In genomic region chr4:132535406-132536121, GRCm38 (mm10) we compare ENCODE assay signal across 8 mouse cellular contexts. TPM values are rescaled to one million over a fixed set of nuclear protein-coding genes. Genes with fewer than 3 reads are reported as not detected.
DNase-seq lines count a peak whose midpoint lies in the region; ATAC-seq and TF ChIP-seq lines count a peak whose summit lies in the region.

Gene Dnajc8, plus strand, starts transcription at chr4:132535550.

- peak within 1 kb of the TSS; percentile 88 for H3K9ac ChIP-seq in CH12.LX (ENCODE audit: insufficient read depth, low read depth)
- peak within 1 kb of the TSS; percentile 93 for H3K9ac ChIP-seq in forebrain, embryonic 12.5 days
- peak within 1 kb of the TSS; percentile 92 for H3K9ac ChIP-seq in heart, postnatal 0 days (replicated peaks; ENCODE audit: low read depth, low read length)
- peak within 1 kb of the TSS; percentile 97 for H3K9ac ChIP-seq in liver, embryonic 16.5 days (ENCODE audit: low read depth, low read length)
- peak within 1 kb of the TSS; percentile 96 for H3K9ac ChIP-seq in neural tube, embryonic 13.5 days

- no peaks in the 10 kb centered on the region for H3K27me3 ChIP-seq in CH12.LX (replicated peaks)
- H3K27me3 ChIP-seq in forebrain, embryonic 12.5 days: no peaks in the 10 kb centered on the region
- no peaks in the 10 kb centered on the region for H3K27me3 ChIP-seq in heart, postnatal 0 days (ENCODE audit: control insufficient read depth, insufficient read depth, low read length)
- no peaks in the 10 kb centered on the region for H3K27me3 ChIP-seq in liver, embryonic 16.5 days (ENCODE audit: control insufficient read depth, insufficient read depth, low read depth, low read length)
- no peaks in the 10 kb centered on the region for H3K27me3 ChIP-seq in neural tube, embryonic 13.5 days
- H3K27me3 ChIP-seq in testis, adult 2 months (ENCODE audit: control insufficient read depth, insufficient read depth, low read length): no peaks in the 10 kb centered on the region

- dilution Hi-C loops in CH12.LX (cut with MboI; ENCODE audit: extremely low pct_ligation_motif_present, extremely low pct_unique_long_range_greater_than_20kb, low sequenced_read_pairs): no loop called here

- TF ChIP-seq CTCF in CH12.LX (conservative IDR thresholded peaks at IDR 0.05 in 1 of 2, IDR thresholded peaks at IDR 0.05 in 1 of 2; ENCODE audit: low read depth in 2 of 2, low read length in 2 of 2): no peak
- no peak for TF ChIP-seq CTCF in heart, postnatal 0 days (IDR thresholded peaks at IDR 0.05; ENCODE audit: low read depth)
- no peak for TF ChIP-seq CTCF in testis, adult 2 months (IDR thresholded peaks at IDR 0.05; ENCODE audit: control insufficient read depth, insufficient read depth, insufficient replicate concordance, low read depth, low read length)

- TF ChIP-seq EP300 in CH12.LX (IDR thresholded peaks at IDR 0.05; ENCODE audit: low read length): no peak; the same call in 1 of the 2 replicates
- TF ChIP-seq EP300 in heart, postnatal 0 days (IDR thresholded peaks at IDR 0.05; ENCODE audit: low read depth): no peak

- ATAC-seq in forebrain, embryonic 12.5 days (ENCODE audit: low FRiP score): peak; percentile 83
- ATAC-seq in heart, postnatal 0 days (ENCODE audit: insufficient read depth, low read depth): peak; percentile 80
- peak; percentile 64 for ATAC-seq in liver, embryonic 16.5 days (ENCODE audit: low read depth)
- peak; percentile 64 for ATAC-seq in neural tube, embryonic 13.5 days (ENCODE audit: low read depth)

- H3K4me3 ChIP-seq in CH12.LX (replicated peaks in 1 of 3; ENCODE audit: low read depth in 2 of 3, low read length in 2 of 3, poor library complexity in 1 of 3): peak within 1 kb of the TSS; percentile 84 to 96 (median 90)
- peak within 1 kb of the TSS; percentile 97 for H3K4me3 ChIP-seq in forebrain, embryonic 12.5 days (replicated peaks)
- H3K4me3 ChIP-seq in heart, postnatal 0 days (ENCODE audit: low read depth, low read length): peak within 1 kb of the TSS; percentile 98
- peak within 1 kb of the TSS; percentile 97 for H3K4me3 ChIP-seq in liver, embryonic 16.5 days (ENCODE audit: low read depth, low read length)
- H3K4me3 ChIP-seq in neural tube, embryonic 13.5 days: peak within 1 kb of the TSS; percentile 99
- H3K4me3 ChIP-seq in testis, adult 2 months (ENCODE audit: control insufficient read depth, low read depth, low read length): peak within 1 kb of the TSS; percentile 91

- peaks cover 6 to 37% of the 10 kb centered on the region in 2 experiments for H3K4me1 ChIP-seq in CH12.LX (ENCODE audit: control insufficient read depth in 1 of 2, insufficient read depth in 2 of 2)
- H3K4me1 ChIP-seq in forebrain, embryonic 12.5 days: peaks cover 38% of the 10 kb centered on the region
- peaks cover 26% of the 10 kb centered on the region for H3K4me1 ChIP-seq in heart, postnatal 0 days (ENCODE audit: control insufficient read depth, insufficient read depth)
- peaks cover 41% of the 10 kb centered on the region for H3K4me1 ChIP-seq in liver, embryonic 16.5 days (ENCODE audit: control insufficient read depth, low read depth, low read length)
- peaks cover 43% of the 10 kb centered on the region for H3K4me1 ChIP-seq in neural tube, embryonic 13.5 days (replicated peaks)
- H3K4me1 ChIP-seq in testis, adult 2 months (ENCODE audit: control insufficient read depth, insufficient read depth, low read length): peaks cover 8% of the 10 kb centered on the region

- WGBS in forebrain, embryonic 12.5 days: under 1% methylated on average over 60 of the region's 60 CpGs
- WGBS in heart, postnatal 0 days: under 1% methylated on average over 59 of the region's 60 CpGs
- WGBS in liver, embryonic 16.5 days (ENCODE audit: insufficient replicate concordance): under 1% methylated on average over 58 of the region's 60 CpGs
- WGBS in neural tube, embryonic 13.5 days: under 1% methylated on average over 59 of the region's 60 CpGs

- no peak for TF ChIP-seq RAD21 in CH12.LX (IDR thresholded peaks at IDR 0.05; ENCODE audit: low read depth, low read length)

- H3K9me3 ChIP-seq in CH12.LX (replicated peaks; ENCODE audit: low read length): no peaks in the 10 kb centered on the region
- H3K9me3 ChIP-seq in forebrain, embryonic 12.5 days: no peaks in the 10 kb centered on the region
- H3K9me3 ChIP-seq in heart, postnatal 0 days (replicated peaks; ENCODE audit: control insufficient read depth, low read length): no peaks in the 10 kb centered on the region
- no peaks in the 10 kb centered on the region for H3K9me3 ChIP-seq in liver, embryonic 16.5 days (replicated peaks; ENCODE audit: control insufficient read depth, low read length)
- H3K9me3 ChIP-seq in neural tube, embryonic 13.5 days: no peaks in the 10 kb centered on the region

- peaks cover 54% of the 10 kb centered on the region for H3K79me2 ChIP-seq in CH12.LX (replicated peaks; ENCODE audit: control insufficient read depth, extremely low read depth, insufficient read depth, poor library complexity, severe bottlenecking)

- in situ Hi-C loops in CH12.LX (cut with MboI; ENCODE audit: low pct_ligation_motif_present, low pct_unique_long_range_greater_than_20kb, low sequenced_read_pairs): no loop called here

- peak; percentile 94 for DNase-seq in CH12.LX (ENCODE audit: extremely low read depth)
- DNase-seq in c-Kit-positive CD71-positive TER-119-negative erythroid progenitor cells, embryonic 14.5 days (ENCODE audit: low read depth): peak; percentile 96
- peak; percentile 92 for DNase-seq in heart, postnatal 0 days (ENCODE audit: low spot score)
- peak; percentile 98 for DNase-seq in kidney, postnatal 4 days

- peaks cover 13 to 42% of the 10 kb centered on the region in 2 experiments for H3K36me3 ChIP-seq in CH12.LX (replicated peaks in 1 of 2; ENCODE audit: control insufficient read depth in 1 of 2, insufficient read depth in 1 of 2, low read length in 1 of 2)
- H3K36me3 ChIP-seq in forebrain, embryonic 12.5 days (replicated peaks): peaks cover 27% of the 10 kb centered on the region
- peaks cover 22% of the 10 kb centered on the region for H3K36me3 ChIP-seq in heart, postnatal 0 days (replicated peaks; ENCODE audit: control insufficient read depth, insufficient read depth, low read length)
- H3K36me3 ChIP-seq in liver, embryonic 16.5 days (ENCODE audit: control insufficient read depth, insufficient read depth): peaks cover 17% of the 10 kb centered on the region
- H3K36me3 ChIP-seq in neural tube, embryonic 13.5 days: peaks cover 29% of the 10 kb centered on the region
- 0 out of 2 replicates have a peak, but pooled peaks cover 1% of the 10 kb centered on the region for H3K36me3 ChIP-seq in testis, adult 2 months (ENCODE audit: control insufficient read depth, insufficient read depth, low read length)

- TF ChIP-seq POLR2A in CH12.LX (IDR thresholded peaks at IDR 0.05; ENCODE audit: low read depth, low read length): peak; percentile 86
- TF ChIP-seq POLR2A in testis, adult 2 months (IDR thresholded peaks at IDR 0.05; ENCODE audit: control insufficient read depth, low read depth, low read length): peak; percentile 90

- peak within 1 kb of the TSS; percentile 54 for H3K27ac ChIP-seq in CH12.LX (ENCODE audit: insufficient read depth, low read depth)
- H3K27ac ChIP-seq in forebrain, embryonic 12.5 days: peak within 1 kb of the TSS; percentile 76
- H3K27ac ChIP-seq in heart, postnatal 0 days (ENCODE audit: low read depth): peak within 1 kb of the TSS; percentile 80
- peak within 1 kb of the TSS; percentile 99 for H3K27ac ChIP-seq in liver, embryonic 16.5 days (ENCODE audit: low read length)
- H3K27ac ChIP-seq in neural tube, embryonic 13.5 days (replicated peaks): peak within 1 kb of the TSS; percentile 85
- peak within 1 kb of the TSS; percentile 95 for H3K27ac ChIP-seq in testis, adult 2 months (ENCODE audit: control insufficient read depth, insufficient read depth, low read depth, low read length)

- peak within 1 kb of the TSS; percentile 99 for H3K4me2 ChIP-seq in CH12.LX (ENCODE audit: insufficient read depth, low read depth, poor library complexity, severe bottlenecking)
- peak within 1 kb of the TSS; percentile 88 for H3K4me2 ChIP-seq in forebrain, embryonic 12.5 days
- H3K4me2 ChIP-seq in heart, postnatal 0 days (ENCODE audit: low read depth, low read length): peak within 1 kb of the TSS; percentile 92
- H3K4me2 ChIP-seq in liver, embryonic 16.5 days (ENCODE audit: low read depth, low read length): peak within 1 kb of the TSS; percentile 89
- peak within 1 kb of the TSS; percentile 77 for H3K4me2 ChIP-seq in neural tube, embryonic 13.5 days

TF ChIP-seq in CH12.LX, 34 proteins besides CTCF, POLR2A, EP300 and RAD21 (continues in another document):
- TF ChIP-seq KAT2A (IDR thresholded peaks at IDR 0.05; ENCODE audit: insufficient replicate concordance, low read length): peak; percentile 75; the same call in 1 of the 2 replicates
- TF ChIP-seq TCF12 (IDR thresholded peaks at IDR 0.05; ENCODE audit: low read depth, low read length): peak; percentile 97
- no peak for TF ChIP-seq JUND (conservative IDR thresholded peaks at IDR 0.05; ENCODE audit: low read depth, low read length)
- peak; percentile 67 for TF ChIP-seq SIN3A (IDR thresholded peaks at IDR 0.05; ENCODE audit: low read length)
- peak; percentile 87 for TF ChIP-seq TBP (conservative IDR thresholded peaks at IDR 0.05; ENCODE audit: low read depth, low read length)
- TF ChIP-seq ZNF384 (IDR thresholded peaks at IDR 0.05; ENCODE audit: low read depth, low read length): peak; percentile 98
- TF ChIP-seq GABPA (IDR thresholded peaks at IDR 0.05; ENCODE audit: insufficient replicate concordance, low read depth, low read length): no peak; the same call in 1 of the 2 replicates
- TF ChIP-seq MAFK (IDR thresholded peaks at IDR 0.05; ENCODE audit: insufficient replicate concordance, low read length): no peak
- no peak for TF ChIP-seq RCOR1 (conservative IDR thresholded peaks at IDR 0.05; ENCODE audit: low read depth, low read length)
- no peak for TF ChIP-seq CHD2 (IDR thresholded peaks at IDR 0.05; ENCODE audit: low read length)
- peak; percentile 98 for TF ChIP-seq MAX (IDR thresholded peaks at IDR 0.05; ENCODE audit: low read length)
- peak; percentile 100 for TF ChIP-seq USF1 (IDR thresholded peaks at IDR 0.05; ENCODE audit: low read depth, low read length)
- peak; percentile 72; the same call in 1 of the 2 replicates for TF ChIP-seq POLR2AphosphoS2 (IDR thresholded peaks at IDR 0.05; ENCODE audit: low read depth, low read length)

RNA-seq across cellular contexts. Expression of gene Dnajc8, which starts in this region (rescaled TPM):
- total RNA-seq in CH12.LX (2012; rRNA removed) (117 and 129 TPM in 2 replicates), CH12.LX (2014; rRNA removed) (187 and 189 TPM in 2 replicates)
- polyA plus RNA-seq in CH12.LX (2012; ENCODE audit: insufficient read length, low read depth): 319 and 325 TPM in 2 replicates
- 188 and 201 TPM in 2 replicates for polyA plus RNA-seq in forebrain, embryonic 12.5 days (2016; fragmentation: Nextera tagmentation; extraction: Ambion mirVana)
- total RNA-seq in heart, postnatal 0 days (2014; rRNA removed; ENCODE audit: low replicate concordance): 64.0 and 104 TPM in 2 replicates
- 94.1 and 96.2 TPM in 2 replicates for polyA plus RNA-seq in heart, postnatal 0 days (2015; fragmentation: Nextera tagmentation; extraction: Ambion mirVana)
- 77.7 and 83.4 TPM in 2 replicates for polyA plus RNA-seq in liver, embryonic 16.5 days (2015; fragmentation: Nextera tagmentation; extraction: Ambion mirVana)
- 150 and 158 TPM in 2 replicates for polyA plus RNA-seq in neural tube, embryonic 13.5 days (2015; fragmentation: Nextera tagmentation; extraction: Ambion mirVana)
- 22.8 and 24.8 TPM in 2 replicates for polyA plus RNA-seq in testis, adult 2 months (2012; rRNA removed)

Comparison
In these comparisons a context has a peak if more than half of its experiments do, and no peak if none do; other contexts are left out.
1. Peak in every context shown above with its lines: DNase-seq, ATAC-seq, H3K4me3 ChIP-seq and H3K27ac ChIP-seq.